Mouse (Mus musculus): ENCODE data around the gene Irgm1. TPM values are rescaled to one million over a fixed set of nuclear protein-coding genes. Genes with fewer than 3 reads are reported as not detected.
A peak's percentile ranks its signal among the peaks of the same experiment; 100 is the strongest.
"Not testable (repeated sequence)": the region's sequence is repeated elsewhere in the genome, so short reads cannot be mapped to it uniquely, and the experiment has no call there.

Gene Irgm1
- polyA plus RNA-seq, 1 experiment: 11.5 TPM

DNA sequence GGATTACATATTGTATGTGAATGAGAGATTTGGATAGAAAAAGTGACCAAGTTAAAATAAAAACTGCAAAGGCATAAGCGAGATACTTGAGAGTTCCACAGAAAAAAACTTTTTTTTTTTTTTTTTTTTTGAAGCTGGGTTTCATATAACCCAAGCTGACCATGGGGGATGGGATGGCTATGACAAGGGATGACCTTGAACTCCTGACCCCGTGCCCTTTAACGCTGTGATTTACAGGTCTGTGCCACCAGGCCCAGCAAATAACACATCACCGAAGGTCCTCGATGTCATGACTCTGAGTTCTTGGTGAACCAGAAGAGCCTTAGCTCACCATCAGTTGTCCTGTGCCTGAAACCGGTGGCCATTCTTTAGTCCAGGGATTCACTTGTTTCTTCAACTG lies 35.6 kb downstream of the Irgm1 start:
- Histone ChIP-seq H3K4me1 (ENCODE audit: control insufficient read depth, insufficient read depth, low read length) (peaks cover 8% of the 10 kb centered on the region), H3K4me3 (replicated peaks; ENCODE audit: extremely low read depth, low read depth, low read length) (no peak overlapping the region)
- DNase-seq: no peak
- TF ChIP-seq POLR2A (IDR thresholded peaks at IDR 0.05; ENCODE audit: borderline replicate concordance, extremely low read depth, low read depth, low read length) (no peak), CTCF (IDR thresholded peaks at IDR 0.05; ENCODE audit: insufficient read depth, low read length) (no peak)
- 82% methylated on average over 6 of the region's 6 CpGs for WGBS

GRCm38 (mm10) chr11:48833731-48834639 lies 37.5 kb downstream of the Irgm1 start:
- peak; percentile 90 for DNase-seq
- under 1% methylated on average over 30 of the region's 30 CpGs for WGBS

GRCm38 (mm10) chr11:48833078-48833730 lies 38.3 kb downstream of the Irgm1 start:
- no peak for DNase-seq
- Histone ChIP-seq H3K4me3 (replicated peaks; ENCODE audit: extremely low read depth, low read depth, low read length) (peak overlapping the region; percentile 80), H3K4me1 (ENCODE audit: control insufficient read depth, insufficient read depth, low read length) (peaks cover 3% of the 10 kb centered on the region)
- TF ChIP-seq POLR2A (IDR thresholded peaks at IDR 0.05; ENCODE audit: borderline replicate concordance, extremely low read depth, low read depth, low read length) (no peak), CTCF (IDR thresholded peaks at IDR 0.05; ENCODE audit: insufficient read depth, low read length) (no peak)
- WGBS: 24% methylated on average over 8 of the region's 9 CpGs

More at GRCm38 (mm10) chr11:48833731-48834639, 37.5 kb downstream of the Irgm1 start:
- Histone ChIP-seq H3K4me1 (ENCODE audit: control insufficient read depth, insufficient read depth, low read length) (peaks cover 8% of the 10 kb centered on the region), H3K4me3 (replicated peaks; ENCODE audit: extremely low read depth, low read depth, low read length) (peak overlapping the region; percentile 80)
- no peak for TF ChIP-seq CTCF (IDR thresholded peaks at IDR 0.05; ENCODE audit: insufficient read depth, low read length)
- no peak for TF ChIP-seq POLR2A (IDR thresholded peaks at IDR 0.05; ENCODE audit: borderline replicate concordance, extremely low read depth, low read depth, low read length)

DNA sequence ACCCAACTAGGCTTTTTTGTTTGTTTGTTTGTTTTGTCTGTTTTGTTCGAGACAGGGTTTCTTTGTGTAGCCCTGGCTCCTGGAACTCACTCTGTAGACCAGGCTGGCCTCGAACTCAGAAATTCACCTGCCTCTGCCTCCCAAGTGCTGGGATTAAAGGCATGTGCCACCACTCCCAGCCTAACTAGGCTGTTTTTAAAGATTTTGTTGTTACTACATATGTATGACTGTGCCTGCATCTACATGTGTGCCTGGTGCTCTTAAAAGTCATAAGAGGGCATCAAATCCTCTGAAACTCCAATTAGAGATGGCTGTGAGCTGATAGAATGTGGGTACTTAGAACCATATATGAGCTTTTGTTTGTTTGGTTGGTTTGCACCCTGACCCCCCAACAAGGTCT lies 40.2 kb downstream of the Irgm1 start:
- no peak for DNase-seq
- TF ChIP-seq POLR2A (IDR thresholded peaks at IDR 0.05; ENCODE audit: borderline replicate concordance, extremely low read depth, low read depth, low read length) (no peak), CTCF (IDR thresholded peaks at IDR 0.05; ENCODE audit: insufficient read depth, low read length) (no peak)
- Histone ChIP-seq H3K4me1 (ENCODE audit: control insufficient read depth, insufficient read depth, low read length) (no peaks in the 10 kb centered on the region; the same call in 1 of the 2 replicates), H3K4me3 (replicated peaks; ENCODE audit: extremely low read depth, low read depth, low read length) (no peak overlapping the region)
- 71% methylated on average over 2 of the region's 2 CpGs for WGBS

GRCm38 (mm10) chr11:48830279-48830678 lies 41.2 kb downstream of the Irgm1 start:
- TF ChIP-seq CTCF (IDR thresholded peaks at IDR 0.05; ENCODE audit: insufficient read depth, low read length): no peak
- no peak for TF ChIP-seq POLR2A (IDR thresholded peaks at IDR 0.05; ENCODE audit: borderline replicate concordance, extremely low read depth, low read depth, low read length)
- H3K4me3 ChIP-seq (replicated peaks; ENCODE audit: extremely low read depth, low read depth, low read length): no peak overlapping the region
- DNase-seq: no peak
- H3K4me1 ChIP-seq (ENCODE audit: control insufficient read depth, insufficient read depth, low read length): no peaks in the 10 kb centered on the region; the same call in 1 of the 2 replicates
- 52% methylated on average over 2 of the region's 2 CpGs for WGBS

DNA sequence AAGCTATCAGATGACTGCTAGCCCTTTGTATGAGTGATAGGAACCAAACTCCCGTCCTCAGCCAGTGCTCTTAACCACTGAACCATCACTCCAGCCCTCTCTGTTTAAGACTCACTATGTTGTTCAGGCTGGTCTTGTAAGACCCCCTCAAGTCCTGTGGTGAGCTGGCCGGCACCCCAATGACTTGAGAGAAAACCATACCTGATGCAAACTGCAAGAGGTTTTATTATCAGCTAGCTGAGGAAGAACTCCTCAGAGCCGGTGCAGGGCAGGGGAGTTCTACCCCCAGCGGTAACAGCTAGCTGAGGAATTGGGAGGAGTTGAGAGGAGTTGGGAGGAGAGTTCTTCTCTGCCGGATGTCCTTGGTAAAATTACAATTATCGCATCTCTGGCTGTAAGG lies 43.6 kb downstream of the Irgm1 start:
- H3K4me1 ChIP-seq (ENCODE audit: control insufficient read depth, insufficient read depth, low read length): peaks cover 3% of the 10 kb centered on the region; the same call in 1 of the 2 replicates
- no peak overlapping the region for H3K4me3 ChIP-seq (replicated peaks; ENCODE audit: extremely low read depth, low read depth, low read length)
- 79% methylated on average over 6 of the region's 6 CpGs for WGBS
- TF ChIP-seq POLR2A (IDR thresholded peaks at IDR 0.05; ENCODE audit: borderline replicate concordance, extremely low read depth, low read depth, low read length) (no peak), CTCF (IDR thresholded peaks at IDR 0.05; ENCODE audit: insufficient read depth, low read length) (no peak)
- no peak for DNase-seq

GRCm38 (mm10) chr11:48826752-48827096 lies 44.8 kb downstream of the Irgm1 start:
- Histone ChIP-seq H3K4me3 (replicated peaks; ENCODE audit: extremely low read depth, low read depth, low read length) (peak overlapping the region; percentile 61), H3K4me1 (ENCODE audit: control insufficient read depth, insufficient read depth, low read length) (peaks cover 3% of the 10 kb centered on the region; the same call in 1 of the 2 replicates)
- no peak for DNase-seq
- WGBS: 2% methylated on average over 6 of the region's 6 CpGs
- no peak for TF ChIP-seq POLR2A (IDR thresholded peaks at IDR 0.05; ENCODE audit: borderline replicate concordance, extremely low read depth, low read depth, low read length)
- no peak for TF ChIP-seq CTCF (IDR thresholded peaks at IDR 0.05; ENCODE audit: insufficient read depth, low read length)

- H3K4me1 ChIP-seq (ENCODE audit: control insufficient read depth, insufficient read depth, low read length): not testable (repeated sequence)
- 2% methylated on average over 61 of the region's 92 CpGs for WGBS
- H3K4me3 ChIP-seq (replicated peaks; ENCODE audit: extremely low read depth, low read depth, low read length): peak within 1 kb of the TSS; percentile 61
- DNase-seq: peak; percentile 46
Measured at GRCm38 (mm10) chr11:48825979-48826751, 45.3 kb downstream of the Irgm1 start, which contains the start of the genes Trim7 and Gm12184. Gene Trim7, plus strand, starts transcription at chr11:48826140. Gene Gm12184, minus strand, starts transcription at chr11:48826655.

DNA sequence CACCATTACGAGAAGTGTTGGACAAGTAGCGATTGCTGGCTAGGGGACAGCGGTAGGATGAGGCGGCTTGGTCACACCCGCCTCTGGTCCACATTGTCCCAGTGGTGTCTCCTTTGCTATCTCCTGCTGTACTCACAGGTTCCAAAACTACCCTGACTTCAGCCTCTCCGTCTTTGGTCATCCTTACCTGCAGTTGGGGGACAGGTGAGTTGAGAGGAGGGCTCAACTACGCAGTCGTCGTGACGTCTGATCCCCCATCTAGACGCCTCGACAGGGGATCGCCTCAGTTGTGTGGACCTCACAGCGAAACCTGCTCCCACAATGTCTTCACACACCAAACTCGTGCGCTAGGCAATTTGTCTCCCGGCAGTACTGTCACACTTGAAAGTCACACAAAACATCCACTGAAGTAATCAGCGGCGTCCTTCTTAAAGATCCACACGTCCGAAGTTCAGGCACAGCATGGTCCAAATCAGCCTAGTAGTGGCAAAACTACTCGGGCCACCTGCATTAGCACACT lies 47.1 kb downstream of the Irgm1 start:
- Histone ChIP-seq H3K4me3 (replicated peaks; ENCODE audit: extremely low read depth, low read depth, low read length) (no peak overlapping the region), H3K4me1 (ENCODE audit: control insufficient read depth, insufficient read depth, low read length) (peaks cover 3% of the 10 kb centered on the region; the same call in 1 of the 2 replicates)
- DNase-seq: peak; percentile 28
- 22% methylated on average over 22 of the region's 22 CpGs for WGBS
- TF ChIP-seq POLR2A (IDR thresholded peaks at IDR 0.05; ENCODE audit: borderline replicate concordance, extremely low read depth, low read depth, low read length) (no peak), CTCF (IDR thresholded peaks at IDR 0.05; ENCODE audit: insufficient read depth, low read length) (no peak)

All from lung, adult 2 months (tissue).